Mouse (Mus musculus) kidney, adult 11 months (tissue): Measurements from ENCODE around the gene Pik3r5.

Source experiments
- DNase-seq: peaks from one replicate; pipeline ENCODE4 v3.0.0; 2022

Gene Pik3r5

DNA sequence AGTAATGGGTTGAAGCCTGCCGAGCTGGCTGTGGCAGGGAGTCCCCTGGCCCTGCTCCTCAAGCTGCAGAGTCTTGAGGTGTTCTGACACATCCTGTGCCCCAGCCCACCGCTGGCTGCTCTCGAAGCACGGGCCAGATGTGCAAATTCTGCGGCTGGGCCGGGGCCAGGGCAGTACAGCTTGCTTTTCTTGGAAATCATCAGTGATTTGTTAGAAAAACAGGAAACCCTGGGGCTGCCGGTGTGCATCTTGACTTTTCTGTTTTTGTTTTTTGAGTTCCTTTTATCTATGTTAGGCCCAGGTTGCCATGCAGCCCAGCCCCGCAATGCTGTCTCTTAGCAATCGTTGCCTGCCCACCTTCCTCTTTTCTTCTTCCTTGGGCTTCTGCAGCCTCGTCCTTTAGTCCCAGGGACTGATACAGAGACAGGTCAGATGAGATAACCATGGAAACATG lies 19.4 kb downstream of the Pik3r5 start:
- no peak for DNase-seq

DNA sequence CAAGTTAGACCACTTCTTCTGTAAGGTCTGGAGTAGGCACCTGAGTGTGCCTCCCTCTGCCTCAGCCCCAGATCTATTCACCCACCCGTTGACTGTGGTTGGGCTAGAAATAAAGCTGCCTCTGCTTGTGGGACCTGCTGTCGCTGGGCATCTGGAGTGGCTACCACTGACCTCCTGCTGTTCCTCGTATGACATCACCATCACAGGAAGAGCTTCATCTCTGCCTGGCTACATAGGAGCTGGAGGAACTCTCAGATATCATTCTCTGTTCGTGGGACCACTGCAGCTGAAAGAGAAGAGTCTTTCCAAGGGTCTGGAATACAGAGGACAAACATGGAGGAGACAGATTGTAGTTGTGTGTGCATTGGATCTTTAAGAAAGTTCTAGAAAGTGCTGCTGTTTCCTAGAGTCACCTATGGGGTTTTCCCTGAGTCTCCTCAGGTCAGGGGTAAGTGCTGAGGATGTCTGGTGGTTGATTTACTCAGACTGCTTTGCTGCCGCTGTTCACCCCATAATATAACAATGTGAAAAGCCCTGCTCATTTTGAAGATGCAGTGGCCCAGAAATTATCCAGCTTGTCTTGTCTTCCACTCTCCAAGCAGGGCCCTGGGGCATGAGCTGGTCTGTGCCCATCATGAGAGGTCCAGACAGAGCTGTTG lies 20.0 kb downstream of the Pik3r5 start:
- DNase-seq, result no peak

DNA sequence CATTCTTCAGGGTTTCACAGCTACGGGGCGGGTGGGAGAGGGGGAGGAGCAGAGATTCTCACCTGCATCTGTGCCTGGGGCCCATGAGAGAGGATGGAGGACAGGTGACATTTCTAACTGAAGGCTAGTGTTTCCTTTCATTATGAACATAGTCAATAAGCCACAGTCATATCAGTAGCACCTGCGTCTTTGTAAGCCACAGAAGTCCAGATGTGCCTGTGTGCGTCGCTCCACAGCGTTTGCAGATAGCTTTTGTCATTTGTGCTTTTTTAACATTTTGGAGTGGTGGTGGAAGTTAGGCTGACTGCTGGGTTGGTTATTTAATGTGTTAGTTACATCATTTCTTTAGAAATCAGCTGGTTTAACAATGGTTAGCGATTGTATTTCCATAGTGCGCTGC lies 20.8 kb downstream of the Pik3r5 start:
- no peak for DNase-seq

DNA sequence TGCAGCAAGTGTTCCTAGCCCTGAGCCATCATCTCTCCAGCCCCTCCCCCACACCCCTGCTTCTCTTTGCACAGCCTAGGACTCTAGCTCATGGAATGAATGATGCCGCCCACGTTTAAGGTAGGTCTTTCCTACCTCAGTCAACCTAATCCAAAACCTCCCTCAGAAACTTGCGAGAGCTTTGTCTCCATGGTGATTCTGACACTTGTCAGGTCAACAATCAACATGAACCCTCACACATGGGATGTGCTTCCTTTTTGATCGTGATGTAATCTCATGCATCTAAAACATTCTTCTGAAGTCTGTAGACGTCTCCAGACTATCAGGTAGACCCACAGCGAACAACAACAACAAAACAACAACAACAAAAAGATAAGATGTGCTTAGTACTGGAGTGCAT lies 21.4 kb downstream of the Pik3r5 start:
- DNase-seq, result no peak

DNA sequence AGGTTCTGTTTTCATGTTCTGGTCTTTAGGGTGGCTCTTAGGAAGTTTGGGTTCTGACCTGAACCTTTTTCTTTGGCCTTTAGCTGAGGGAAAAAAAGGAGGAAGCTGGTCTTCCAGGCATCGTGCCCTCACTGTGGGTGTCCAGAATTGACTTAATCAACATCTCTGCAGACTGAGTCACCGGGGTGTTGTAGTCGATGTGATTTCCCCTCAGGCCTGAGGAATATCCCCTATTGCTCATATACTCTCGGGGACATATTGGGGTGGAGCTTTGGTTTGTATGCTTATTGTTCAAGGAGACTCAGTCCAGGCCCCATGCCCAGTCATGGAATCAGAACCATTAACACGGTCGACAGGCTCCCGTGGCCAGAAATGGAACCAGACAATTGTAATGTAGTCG lies 26.2 kb downstream of the Pik3r5 start:
- DNase-seq, result no peak

DNA sequence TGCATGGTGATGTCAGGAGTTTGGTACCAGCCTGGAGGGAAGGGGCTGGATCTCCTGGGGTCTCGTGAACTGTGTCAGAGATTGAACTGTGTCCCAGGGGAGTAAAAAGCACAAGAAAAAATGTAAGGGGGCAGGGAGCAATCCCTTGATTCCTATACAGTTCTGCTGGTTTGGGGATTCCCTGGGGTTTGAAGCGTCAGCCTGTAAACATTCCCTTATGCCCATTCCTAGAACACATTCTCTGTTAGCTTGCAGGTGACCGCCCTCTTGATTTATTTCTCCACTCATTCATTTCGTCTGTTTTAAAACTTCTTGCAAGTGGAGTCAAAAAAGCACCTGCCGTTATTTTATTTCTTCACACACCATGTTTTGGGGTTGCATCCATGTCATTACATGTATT lies 27.1 kb downstream of the Pik3r5 start:
- DNase-seq, result no peak

DNA sequence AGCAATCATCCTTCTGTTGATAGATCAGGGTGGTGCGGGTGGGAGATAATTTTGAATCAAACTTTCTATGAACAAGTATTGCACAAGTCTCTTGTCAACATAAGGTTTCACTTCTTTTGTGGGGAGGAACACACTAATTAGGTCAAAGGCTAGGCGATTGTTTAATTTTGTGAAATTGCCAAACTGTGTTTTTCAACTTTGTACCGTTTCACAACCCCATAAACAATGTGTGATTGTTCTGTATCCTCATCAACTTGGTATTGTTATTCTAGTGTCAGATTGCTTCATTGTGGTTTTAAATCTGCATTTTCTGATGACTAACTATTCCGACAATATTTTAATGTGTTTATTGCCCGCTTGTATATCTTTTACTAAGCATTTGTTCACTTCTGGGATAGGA lies 27.6 kb downstream of the Pik3r5 start:
- DNase-seq, result no peak

DNA sequence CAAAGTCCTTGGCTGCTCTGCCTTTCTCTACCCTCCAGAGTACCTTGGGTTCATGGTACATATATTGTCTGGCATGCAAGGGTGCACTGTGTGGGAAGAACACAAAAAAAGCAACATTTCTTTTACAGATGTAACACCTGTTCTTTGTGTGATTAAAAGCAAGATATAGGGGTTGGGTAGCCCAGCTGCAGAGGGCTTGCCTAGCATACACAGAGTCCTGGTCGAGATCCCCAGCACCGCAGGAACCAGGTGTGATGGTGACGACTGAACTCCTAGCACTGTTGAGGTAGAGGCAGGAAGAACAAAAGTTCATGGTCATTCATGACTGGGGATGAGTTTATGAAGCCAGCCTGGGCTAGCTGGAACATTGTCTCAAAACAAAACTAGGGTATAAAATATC lies 30.8 kb downstream of the Pik3r5 start:
- no peak for DNase-seq

DNA sequence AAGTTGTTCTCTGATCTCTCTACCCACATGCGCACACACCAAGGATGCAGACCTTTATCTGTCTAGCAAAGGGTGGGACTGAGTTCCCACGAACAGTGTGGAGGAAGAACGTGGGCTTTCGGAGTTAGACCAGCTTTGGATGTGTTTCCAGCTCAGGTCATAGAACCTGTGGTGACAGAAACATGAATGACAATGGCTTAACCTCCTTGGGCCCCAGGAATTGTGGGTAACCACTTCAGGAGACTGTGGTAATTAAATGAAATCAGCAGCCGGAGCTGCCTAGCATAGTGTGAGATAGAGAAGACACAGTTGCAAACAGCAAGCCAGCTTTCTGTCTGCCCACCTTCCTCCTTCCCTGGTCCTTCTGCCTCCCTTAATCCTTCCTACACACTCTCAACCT lies 32.3 kb downstream of the Pik3r5 start:
- no peak for DNase-seq

DNA sequence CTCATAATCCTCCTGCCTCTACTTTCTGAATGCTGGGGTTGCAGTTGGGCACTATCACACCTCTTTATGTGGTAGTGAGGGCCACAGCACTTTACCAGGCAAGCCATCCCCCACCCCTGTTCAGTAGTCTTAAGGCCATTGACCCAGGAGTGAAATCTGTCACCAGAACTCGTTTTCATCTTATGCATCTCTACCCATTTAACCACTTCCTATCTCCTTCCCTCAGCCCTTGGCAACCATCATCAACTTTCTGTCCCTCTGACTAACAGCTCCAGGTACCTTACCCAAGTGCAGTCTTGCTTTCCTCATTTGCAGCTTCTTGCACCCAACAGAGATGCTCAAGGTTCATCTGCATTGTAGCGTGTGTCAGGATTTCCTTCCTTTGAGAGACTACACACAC lies 33.2 kb downstream of the Pik3r5 start:
- no peak for DNase-seq

DNA sequence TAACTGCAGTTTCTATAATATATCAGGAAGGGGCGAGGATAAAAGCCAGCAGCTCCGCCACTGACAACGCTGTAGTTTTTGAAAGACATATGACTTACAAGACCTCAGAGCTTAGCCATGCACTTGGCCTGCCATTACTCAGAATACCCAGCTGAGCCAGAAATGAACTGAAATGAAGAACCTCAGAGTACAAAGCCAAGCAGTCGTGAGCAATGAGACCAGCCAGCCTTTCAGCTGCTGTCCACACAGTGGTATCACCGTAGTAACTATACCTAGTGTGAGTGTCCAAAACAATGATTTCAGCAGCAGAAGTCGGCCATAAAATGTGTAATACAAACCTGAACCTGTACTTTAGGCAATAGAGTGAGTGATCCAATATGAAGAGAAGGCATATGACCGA lies 35.5 kb downstream of the Pik3r5 start:
- DNase-seq, result no peak

DNA sequence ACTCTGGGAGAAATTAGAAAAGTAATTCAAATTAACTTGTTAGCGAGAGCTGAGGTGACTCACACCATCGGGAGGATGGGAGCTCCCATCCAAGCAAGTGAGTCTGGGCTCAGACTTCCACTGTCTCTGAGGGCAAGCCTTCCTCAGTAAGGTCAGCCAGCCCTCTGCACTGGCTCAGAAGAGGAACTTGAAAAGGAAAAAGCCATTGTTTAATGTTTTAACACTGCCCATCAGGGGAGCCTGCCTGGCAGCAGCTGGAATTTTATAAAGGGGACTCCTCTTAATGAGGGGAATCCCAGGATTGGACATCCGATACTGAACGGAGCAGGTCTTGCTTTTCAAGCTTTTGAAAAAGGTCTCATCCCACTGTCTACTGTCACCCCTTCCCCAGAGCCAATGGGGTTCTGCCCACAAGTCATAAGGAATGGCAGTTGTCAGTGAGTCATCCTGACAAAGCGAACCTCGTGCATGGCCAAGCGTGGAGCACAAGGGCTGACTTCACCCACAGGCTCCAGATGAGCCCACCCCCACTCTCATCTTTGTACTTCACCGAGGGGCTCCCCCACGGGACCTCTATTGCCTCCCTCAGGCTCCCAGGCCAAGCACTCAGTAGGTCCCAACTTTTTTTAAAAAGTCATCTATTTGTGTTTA lies 36.2 kb downstream of the Pik3r5 start:
- no peak for DNase-seq

DNA sequence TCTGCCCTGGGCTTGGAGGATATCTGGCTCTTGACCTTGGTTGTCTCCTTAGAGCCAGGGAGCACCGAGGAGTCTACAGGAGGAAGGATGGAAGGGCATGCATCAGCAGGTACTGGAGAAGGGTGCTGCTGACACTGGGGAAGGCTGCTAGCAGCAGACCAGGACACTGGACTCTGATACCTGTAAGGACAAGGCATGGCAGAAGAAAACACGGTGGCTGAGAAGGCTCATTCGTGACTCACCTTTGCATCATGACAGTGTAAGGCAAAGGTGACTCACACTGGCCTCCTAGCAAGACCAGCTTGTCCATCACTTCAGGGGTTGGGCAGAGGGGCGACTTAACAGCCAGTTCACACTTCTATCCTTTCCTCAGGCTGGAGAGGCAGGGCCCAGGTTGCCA lies 37.0 kb downstream of the Pik3r5 start:
- DNase-seq, result no peak

DNA sequence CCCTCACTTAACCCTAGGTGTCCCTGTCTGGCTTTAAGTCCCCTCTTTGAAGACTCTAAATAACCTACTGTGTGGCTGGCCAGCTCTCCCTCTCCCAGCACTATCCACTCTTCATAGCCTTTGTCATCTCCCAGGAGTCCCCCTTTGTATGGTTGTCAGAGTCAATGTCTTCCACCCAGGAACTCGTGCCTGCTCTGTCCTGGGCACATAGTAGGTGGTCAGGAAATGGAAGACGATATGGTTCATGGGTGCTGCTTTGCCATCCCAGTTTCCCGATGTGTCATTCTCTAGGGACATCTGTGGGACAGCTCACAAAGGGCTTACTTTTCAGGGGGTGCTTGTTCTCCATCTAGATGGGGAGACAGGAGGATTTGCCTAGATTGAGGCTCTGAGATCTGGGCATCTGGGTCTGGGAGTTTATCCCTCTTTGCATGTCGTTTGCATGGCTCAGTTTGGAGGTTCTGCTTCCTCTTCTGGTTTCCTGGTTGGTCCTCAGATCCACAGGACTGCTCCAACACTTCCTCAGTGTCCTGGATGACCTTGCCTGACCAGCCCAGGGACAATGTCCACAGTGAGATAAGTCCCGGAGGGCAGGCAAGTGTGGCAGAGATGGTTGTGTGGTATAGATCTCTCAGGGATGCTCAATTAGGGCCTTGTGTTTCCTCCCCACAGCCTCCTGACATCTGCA lies 40.4 kb downstream of the Pik3r5 start:
- no peak for DNase-seq

DNA sequence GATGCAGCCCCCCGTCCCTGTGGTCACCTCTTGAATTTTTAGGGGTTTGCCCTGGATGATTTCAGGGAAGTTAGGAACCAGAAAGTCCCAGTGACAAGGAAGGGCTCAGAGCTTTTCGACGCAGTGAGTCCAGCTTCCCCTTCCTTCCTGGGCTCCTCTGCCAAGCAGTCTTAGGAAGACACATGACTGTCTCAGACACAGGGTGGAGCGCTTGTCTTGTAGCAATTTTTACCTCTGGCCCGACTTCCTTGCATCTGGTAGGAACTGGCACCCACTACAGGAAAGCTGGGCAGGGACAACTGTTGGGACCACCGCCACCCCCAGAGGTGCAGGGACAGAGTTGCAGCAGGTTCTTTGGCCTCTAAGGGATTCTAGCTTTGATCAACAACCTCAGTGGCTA lies 42.7 kb downstream of the Pik3r5 start:
- no peak for DNase-seq

DNA sequence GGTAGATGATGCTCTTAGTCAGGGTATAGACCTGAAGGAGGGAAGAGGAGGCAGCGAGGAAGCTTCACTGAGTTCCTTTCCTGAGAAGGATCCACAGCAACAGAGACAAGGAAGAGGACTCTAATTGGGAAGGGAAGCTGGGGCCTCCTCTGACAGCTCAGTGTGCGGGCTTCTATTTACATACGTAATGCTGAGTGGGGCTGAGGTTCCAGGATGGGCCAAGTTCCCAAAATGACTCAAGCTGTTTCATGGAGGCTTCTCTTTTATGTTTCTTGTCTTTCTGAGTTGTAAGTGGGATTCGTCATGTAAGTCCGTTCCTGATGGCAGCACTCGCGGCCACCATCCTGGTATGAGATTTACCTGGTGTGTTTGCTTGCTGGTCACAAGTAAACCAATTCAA lies 43.8 kb downstream of the Pik3r5 start:
- no peak for DNase-seq

DNA sequence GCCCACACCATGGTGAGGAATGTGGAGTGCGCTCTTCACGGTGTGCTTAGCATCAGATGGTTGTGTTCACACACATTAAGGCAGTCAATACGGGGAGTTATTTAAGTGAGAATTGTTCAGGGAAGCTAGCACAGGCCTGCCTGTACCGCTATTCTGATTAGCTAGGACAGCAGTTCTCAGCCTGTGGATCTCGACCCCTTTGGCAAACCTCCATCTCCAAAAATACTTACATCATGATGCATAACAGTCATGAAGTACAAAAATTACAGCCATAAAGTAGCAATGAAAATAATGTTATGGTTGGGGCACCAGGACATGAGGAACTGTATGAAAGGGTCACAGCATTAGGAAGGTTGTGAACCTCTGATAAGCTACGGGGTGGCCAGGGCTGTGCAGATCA lies 45.7 kb downstream of the Pik3r5 start:
- DNase-seq, result no peak

DNA sequence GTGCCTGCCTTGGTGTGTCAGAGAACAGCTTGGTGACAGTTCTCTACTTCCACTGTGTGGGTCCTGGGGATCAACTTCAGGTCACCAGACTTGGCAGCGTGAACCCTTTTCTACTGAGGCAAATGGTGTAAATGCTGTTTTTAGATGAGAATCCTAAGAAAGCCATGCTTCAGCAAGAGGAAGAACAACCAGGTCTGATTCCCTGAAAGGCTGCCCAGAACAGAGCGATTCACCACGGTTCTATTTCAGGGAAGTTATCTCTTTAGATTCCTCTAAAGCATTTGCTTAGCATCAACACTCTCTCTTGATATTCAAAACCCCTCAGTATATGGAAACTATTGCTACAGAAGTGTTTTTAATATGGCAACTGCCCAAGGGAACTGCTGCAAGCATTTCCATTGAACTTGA lies 46.7 kb downstream of the Pik3r5 start:
- DNase-seq, result no peak

DNA sequence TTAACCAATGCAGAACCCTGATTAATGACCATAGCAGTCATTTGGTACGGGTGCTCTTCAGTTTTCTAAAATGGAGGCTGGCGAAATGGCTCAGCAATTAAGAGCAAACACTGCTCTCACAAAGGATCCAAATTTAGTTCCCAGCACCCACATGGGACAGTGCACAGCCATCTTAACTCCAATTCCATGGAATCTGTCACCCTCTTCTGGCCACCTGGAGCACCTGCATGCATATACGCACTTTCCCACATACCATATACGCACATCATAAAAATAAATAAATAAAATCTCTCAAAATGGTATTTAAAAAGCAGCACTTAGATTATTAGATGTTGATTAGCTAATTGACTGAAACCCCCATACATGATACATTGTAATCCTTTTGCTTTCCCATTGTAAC lies 48.7 kb downstream of the Pik3r5 start:
- DNase-seq, result no peak

DNA sequence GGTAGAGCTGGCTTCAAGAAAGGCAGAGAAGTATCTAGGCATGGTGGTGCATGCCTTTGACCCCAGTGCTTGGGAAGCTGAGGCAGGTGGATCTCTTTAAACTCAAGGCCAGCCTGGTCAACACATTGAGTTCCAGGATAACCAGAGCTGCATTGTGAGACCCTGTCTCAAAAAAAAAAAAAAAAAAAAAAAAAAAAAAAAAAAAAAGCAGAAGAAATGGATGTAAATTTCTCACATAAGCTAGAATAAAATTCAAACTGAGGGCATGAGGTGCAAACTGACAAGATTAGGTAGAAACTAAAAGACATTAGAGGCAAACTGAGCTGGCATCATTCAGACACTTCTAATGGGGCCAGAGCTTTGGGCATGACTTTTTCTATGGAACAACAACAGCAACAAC lies 50.1 kb downstream of the Pik3r5 start:
- DNase-seq, result no peak

DNA sequence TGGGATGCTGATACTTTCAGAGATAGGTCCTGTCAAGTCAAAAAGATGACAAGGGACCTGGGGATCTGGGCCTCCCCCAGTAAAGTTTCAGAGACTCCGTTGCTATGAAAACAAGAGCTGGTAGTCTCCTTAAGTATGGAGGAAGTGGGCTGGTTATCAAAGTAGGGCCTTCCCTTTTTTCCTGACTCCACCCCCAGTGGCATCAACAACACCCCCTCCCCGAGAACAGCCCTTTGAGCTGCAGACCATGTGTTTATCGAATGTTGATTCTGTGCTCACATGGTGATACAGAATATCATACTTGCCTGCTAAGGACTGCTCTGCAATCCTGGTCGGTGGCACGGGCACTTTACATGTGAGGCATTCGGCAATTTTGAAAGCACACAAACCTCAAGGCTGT lies 51.3 kb downstream of the Pik3r5 start:
- no peak for DNase-seq

DNA sequence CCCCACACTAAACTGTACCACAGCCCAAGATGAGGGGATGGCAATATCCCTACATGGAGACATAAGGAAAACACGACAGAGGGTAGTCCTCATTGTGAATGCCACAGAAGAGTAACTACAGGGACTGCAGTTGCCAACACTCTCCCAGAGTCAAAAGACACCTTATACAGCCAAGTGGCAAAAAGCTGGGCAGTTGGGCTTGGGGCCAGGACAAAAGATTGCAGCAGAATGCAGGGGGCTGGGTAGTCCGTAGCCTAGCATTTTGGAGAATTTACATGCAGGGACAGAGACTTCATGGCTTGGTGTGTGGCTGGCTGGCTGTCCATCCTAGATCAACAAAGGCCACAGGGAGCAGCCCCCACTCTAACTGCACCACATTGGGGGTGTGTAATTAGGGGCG lies 52.5 kb downstream of the Pik3r5 start:
- DNase-seq, result no peak

DNA sequence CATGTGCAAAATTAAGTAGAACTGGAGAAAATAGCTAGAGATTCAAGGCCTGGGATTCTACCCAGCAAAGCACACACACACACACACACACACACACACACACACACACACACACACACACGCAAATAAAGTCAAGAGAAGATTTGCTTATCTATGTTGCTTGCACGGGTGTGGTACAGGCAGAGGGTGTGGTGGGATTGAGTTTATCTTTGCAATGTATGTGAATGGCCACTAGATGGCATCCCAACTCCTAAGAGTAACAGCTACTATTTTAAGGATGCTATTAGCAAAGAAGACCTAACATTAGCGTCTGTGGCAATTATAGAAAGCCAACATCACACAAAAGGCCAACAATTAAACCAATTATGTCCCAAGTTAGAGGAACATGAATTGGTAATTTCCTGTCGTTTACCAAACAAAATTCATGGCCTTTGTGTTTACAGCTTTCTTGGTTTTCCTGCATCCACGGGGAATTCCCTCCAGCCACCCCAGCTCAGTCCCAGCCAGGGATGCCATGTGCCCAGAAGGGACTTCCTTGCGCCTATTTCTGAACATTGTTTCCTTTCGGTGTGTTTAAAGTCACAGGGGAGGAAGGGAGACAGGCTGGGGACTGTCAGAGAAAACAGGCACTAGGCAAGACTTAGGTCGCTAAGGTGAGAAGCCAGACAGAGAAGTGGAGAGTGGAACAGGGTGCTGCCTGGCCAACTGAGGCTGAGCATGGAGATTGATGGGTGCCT lies 53.5 kb downstream of the Pik3r5 start:
- DNase-seq, result peak; percentile 13

DNA sequence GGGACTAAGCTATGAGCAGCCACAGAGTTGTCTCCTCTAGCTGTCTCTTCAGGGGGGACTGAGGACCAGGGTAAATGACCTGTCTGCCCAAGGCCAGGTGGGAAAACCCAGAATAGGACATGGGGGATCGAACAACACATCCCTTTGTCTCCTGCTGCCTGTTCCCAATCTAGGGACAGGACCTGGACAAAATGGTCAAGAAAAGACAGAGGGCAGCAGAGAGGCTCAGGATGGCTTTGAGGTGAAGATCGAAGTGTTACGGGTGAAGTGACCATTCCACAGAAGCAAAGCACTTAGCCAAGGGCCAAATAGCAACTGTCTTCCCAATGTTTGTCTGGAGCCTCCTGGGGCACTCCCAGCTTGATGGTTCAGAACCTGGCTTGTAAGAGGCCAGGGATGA lies 54.2 kb downstream of the Pik3r5 start:
- no peak for DNase-seq
